Comparison of ENCODE assay signal across 8 mouse cellular contexts in the genomic region with DNA sequence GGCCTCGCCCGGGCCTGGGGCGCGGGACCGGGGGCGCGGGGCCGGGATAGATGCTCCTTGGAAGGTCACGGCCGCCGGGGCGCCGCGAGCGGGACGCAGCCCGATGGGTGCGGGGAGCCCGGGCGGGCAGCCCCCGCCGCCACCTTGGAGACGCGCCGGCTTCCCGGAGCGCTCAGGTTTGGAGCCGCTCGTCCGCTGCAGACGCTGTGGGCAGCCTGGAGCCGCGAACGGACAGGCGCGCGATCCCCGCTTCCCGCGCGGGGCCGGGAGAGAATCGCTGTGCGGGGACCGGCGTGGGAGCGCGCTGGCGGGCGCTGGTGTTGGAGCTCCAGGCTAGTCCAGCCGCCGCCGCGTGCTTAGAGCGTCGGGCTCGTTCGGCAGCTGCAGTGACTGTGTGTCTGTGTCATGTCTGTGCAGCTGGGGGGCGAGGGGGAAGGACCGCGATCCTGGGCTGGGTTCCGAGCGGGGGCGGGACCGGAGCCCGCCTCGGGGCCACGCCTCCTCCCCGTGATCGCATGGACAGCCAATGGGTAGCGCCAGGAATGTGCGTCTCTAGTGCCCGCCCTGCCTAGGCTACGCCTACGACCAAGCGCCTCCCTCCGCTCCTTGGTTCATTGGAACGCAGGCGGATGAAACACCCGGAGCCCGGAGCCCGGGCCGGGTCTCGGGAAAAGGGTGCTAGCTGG. TPM values are rescaled to one million over a fixed set of nuclear protein-coding genes. Genes with fewer than 3 reads are reported as not detected.
DNase-seq lines count a peak whose midpoint lies in the region; ATAC-seq and TF ChIP-seq lines count a peak whose summit lies in the region.

Gene Large1, minus strand, starts transcription at position 433 of the 686 bp plus-strand sequence.

- no peaks in the 10 kb centered on the region for H3K36me3 ChIP-seq in ES-E14 (ENCODE audit: control insufficient read depth, insufficient read depth, low read length, poor library complexity, severe bottlenecking)
- H3K36me3 ChIP-seq in forebrain, postnatal 0 days (ENCODE audit: insufficient read depth), result no peaks in the 10 kb centered on the region
- H3K36me3 ChIP-seq in neural tube, embryonic 14.5 days (ENCODE audit: control insufficient read depth, insufficient read depth, low read length), result no peaks in the 10 kb centered on the region
- no peaks in the 10 kb centered on the region for H3K36me3 ChIP-seq in testis, adult 2 months (ENCODE audit: control insufficient read depth, insufficient read depth, low read length)

- in situ Hi-C loops in ES-E14 (cut with MboI; ENCODE audit: low sequenced_read_pairs in 2 of 2, unreplicated experiment in 2 of 2), result no loop called here

- peak within 1 kb of the TSS; percentile 85 for H3K9ac ChIP-seq in ES-E14 (ENCODE audit: insufficient read depth, low read depth, low read length, poor library complexity, severe bottlenecking)
- H3K9ac ChIP-seq in forebrain, postnatal 0 days, result peak within 1 kb of the TSS; percentile 95
- peak within 1 kb of the TSS; percentile 89 for H3K9ac ChIP-seq in neural tube, embryonic 14.5 days (replicated peaks; ENCODE audit: low read depth, low read length)

- peak within 1 kb of the TSS; percentile 73 for H3K4me2 ChIP-seq in forebrain, postnatal 0 days (ENCODE audit: low read depth)
- peak within 1 kb of the TSS; percentile 79 for H3K4me2 ChIP-seq in neural tube, embryonic 14.5 days (ENCODE audit: low read depth, low read length)

- H3K27ac ChIP-seq in ES-E14 (ENCODE audit: insufficient read depth, low read depth, low read length, poor library complexity, severe bottlenecking), result peak within 1 kb of the TSS; percentile 3; the same call in 1 of the 2 replicates
- H3K27ac ChIP-seq in forebrain, postnatal 0 days (ENCODE audit: low read depth, low read length), result peak within 1 kb of the TSS; percentile 95
- peak within 1 kb of the TSS; percentile 95 for H3K27ac ChIP-seq in neural tube, embryonic 14.5 days (ENCODE audit: low read depth, low read length)
- peak within 1 kb of the TSS; percentile 69 for H3K27ac ChIP-seq in testis, adult 2 months (ENCODE audit: control insufficient read depth, insufficient read depth, low read depth, low read length)

- peak within 1 kb of the TSS; percentile 81 to 91 for H3K4me3 ChIP-seq in ES-E14 (ENCODE audit: insufficient read depth in 1 of 2, low read depth in 1 of 2, low read length in 2 of 2, poor library complexity in 1 of 2, severe bottlenecking in 1 of 2)
- peak within 1 kb of the TSS; percentile 90 for H3K4me3 ChIP-seq in forebrain, postnatal 0 days (ENCODE audit: low read depth, low read length)
- H3K4me3 ChIP-seq in neural tube, embryonic 14.5 days (ENCODE audit: low read depth, low read length), result peak within 1 kb of the TSS; percentile 90
- peak within 1 kb of the TSS; percentile 89 for H3K4me3 ChIP-seq in testis, adult 2 months (ENCODE audit: control insufficient read depth, low read depth, low read length)

- TF ChIP-seq POLR2A in testis, adult 2 months (IDR thresholded peaks at IDR 0.05; ENCODE audit: control insufficient read depth, low read depth, low read length), result peak; percentile 57

- H3K4me1 ChIP-seq in ES-E14 (ENCODE audit: control insufficient read depth in 2 of 2, insufficient read depth in 2 of 2, low read length in 2 of 2, poor library complexity in 1 of 2), result peaks cover 1 to 4% of the 10 kb centered on the region in 2 experiments; a peak in 1 of 4 replicates
- peaks cover 19% of the 10 kb centered on the region for H3K4me1 ChIP-seq in forebrain, postnatal 0 days (ENCODE audit: insufficient read depth)
- peaks cover 34% of the 10 kb centered on the region for H3K4me1 ChIP-seq in neural tube, embryonic 14.5 days (ENCODE audit: control insufficient read depth, insufficient read depth, low read length)
- H3K4me1 ChIP-seq in testis, adult 2 months (ENCODE audit: control insufficient read depth, insufficient read depth, low read length), result peaks cover 22% of the 10 kb centered on the region

- H3K27me3 ChIP-seq in forebrain, postnatal 0 days (ENCODE audit: insufficient read depth, low read length), result no peaks in the 10 kb centered on the region
- H3K27me3 ChIP-seq in neural tube, embryonic 14.5 days (ENCODE audit: control insufficient read depth, insufficient read depth, low read length), result no peaks in the 10 kb centered on the region; the same call in 1 of the 2 replicates
- H3K27me3 ChIP-seq in testis, adult 2 months (ENCODE audit: control insufficient read depth, insufficient read depth, low read length), result no peaks in the 10 kb centered on the region

- peak; percentile 97 for ATAC-seq in forebrain, postnatal 0 days
- peak; percentile 99 for ATAC-seq in neural tube, embryonic 14.5 days (ENCODE audit: low read depth)

- WGBS in forebrain, postnatal 0 days, result 3% methylated on average over 66 of the region's 84 CpGs
- WGBS in neural tube, embryonic 14.5 days, result under 1% methylated on average over 58 of the region's 84 CpGs

- DNase-seq in ES-E14 (ENCODE audit: low read depth, low spot score), result peak; percentile 92
- DNase-seq in cerebellum, adult 8-10 months, result peak; percentile 96
- peak; percentile 99 for DNase-seq in forebrain, postnatal 0 days
- peak; percentile 96 for DNase-seq in heart, postnatal 36 days
- peak; percentile 99 for DNase-seq in layer of hippocampus, adult 18-20 months (ENCODE audit: low spot score in 2 of 2)
- DNase-seq in lung, adult 18-20 months, result peak; percentile 98

- no peaks in the 10 kb centered on the region for H3K9me3 ChIP-seq in ES-E14 (ENCODE audit: control insufficient read depth, insufficient read depth, low read depth, low read length)
- no peaks in the 10 kb centered on the region for H3K9me3 ChIP-seq in forebrain, postnatal 0 days (ENCODE audit: low read length)
- H3K9me3 ChIP-seq in neural tube, embryonic 14.5 days (ENCODE audit: control insufficient read depth, low read length), result no peaks in the 10 kb centered on the region

- intact Hi-C loops in heart, postnatal 36 days (cut with DNase I), result loop anchor here (5.0 to 10.0 kb wide), 2 partner anchors 351 to 628 kb away; partner anchors contain the start of gene Sin3b

- TF ChIP-seq CTCF in forebrain, postnatal 0 days (IDR thresholded peaks at IDR 0.05; ENCODE audit: low read depth), result peak; percentile 31
- TF ChIP-seq CTCF in testis, adult 2 months (IDR thresholded peaks at IDR 0.05; ENCODE audit: control insufficient read depth, insufficient read depth, insufficient replicate concordance, low read depth, low read length), result no peak

TF ChIP-seq in ES-E14, 5 proteins besides CTCF, POLR2A, EP300 and RAD21:
- peak; percentile 55; the same call in 1 of the 2 replicates for TF ChIP-seq HCFC1 (IDR thresholded peaks at IDR 0.05; ENCODE audit: borderline replicate concordance, insufficient read depth, low read length)
- TF ChIP-seq ZC3H11A (IDR thresholded peaks at IDR 0.05; ENCODE audit: borderline replicate concordance, low read depth, low read length), result no peak
- no peak for TF ChIP-seq ZNF384 (IDR thresholded peaks at IDR 0.05; ENCODE audit: low read depth, low read length)
- peak; percentile 70 for TF ChIP-seq CHD2 (IDR thresholded peaks at IDR 0.05; ENCODE audit: low read depth, low read length)
- TF ChIP-seq MAFK (IDR thresholded peaks at IDR 0.05; ENCODE audit: insufficient read depth, low read depth, low read length), result peak; percentile 30; the same call in 1 of the 2 replicates

RNA-seq across cellular contexts. Expression of gene Large1, which starts in this region (rescaled TPM):
- 14.8 and 18.9 TPM in 2 replicates for total RNA-seq in ES-E14 (2012; rRNA removed)
- 108 and 112 TPM in 2 replicates for total RNA-seq in forebrain, postnatal 0 days (2014; rRNA removed)
- 13.2 and 16.7 TPM in 2 replicates for polyA plus RNA-seq in forebrain, postnatal 0 days (2015; fragmentation: Nextera tagmentation; extraction: Ambion mirVana)
- total RNA-seq in heart, postnatal 36 days (2021), result 10 to 100 TPM; 36.9 to 37.8 TPM
- 100 to 1,000 TPM; 139 to 140 TPM for total RNA-seq in layer of hippocampus, adult 18-20 months (2021)
- 26.5 and 28.5 TPM in 2 replicates for polyA plus RNA-seq in neural tube, embryonic 14.5 days (2014; fragmentation: Nextera tagmentation; extraction: Ambion mirVana)
- polyA plus RNA-seq in testis, adult 2 months (2012; rRNA removed), result 1.8 and 2.0 TPM in 2 replicates

Comparison
In these comparisons a context has a peak if more than half of its experiments do, and no peak if none do; other contexts are left out.
1. Peak in every context shown above with its lines: DNase-seq, ATAC-seq, H3K4me3 ChIP-seq and H3K27ac ChIP-seq.
2. H3K27ac ChIP-seq: peak in every context shown above with its lines; median percentile 95 in forebrain, postnatal 0 days; 95 in neural tube, embryonic 14.5 days; 69 in testis, adult 2 months; 3 in ES-E14.